In genomic region chr4:33923761-33924233, GRCm38 (mm10) we compare ENCODE assay signal across 8 mouse cellular contexts. TPM values are rescaled to one million over a fixed set of nuclear protein-coding genes. Genes with fewer than 3 reads are reported as not detected.
A peak's percentile ranks its signal among the peaks of the same experiment; 100 is the strongest.
DNase-seq lines count a peak whose midpoint lies in the region; ATAC-seq and TF ChIP-seq lines count a peak whose summit lies in the region.

No protein-coding gene starts in this region.

- no peaks in the 10 kb centered on the region; the same call in 1 of the 2 replicates for H3K4me1 ChIP-seq in lung, adult 2 months (ENCODE audit: control insufficient read depth, insufficient read depth, low read length)
- H3K4me1 ChIP-seq in forebrain, embryonic 15.5 days = peaks cover 18% of the 10 kb centered on the region
- peaks cover 4% of the 10 kb centered on the region; the same call in 1 of the 2 replicates for H3K4me1 ChIP-seq in neural tube, embryonic 12.5 days

- ATAC-seq in cerebellum, adult (ENCODE audit: insufficient number of reproducible peaks, low FRiP score, low TSS enrichment) = peak; percentile 3; the same call in 1 of the 2 replicates
- peak; percentile 68 for ATAC-seq in forebrain, embryonic 15.5 days (replicated peaks)
- ATAC-seq in neural tube, embryonic 12.5 days (ENCODE audit: low FRiP score, low read depth) = peak; percentile 70

- no peaks in the 10 kb centered on the region for H3K36me3 ChIP-seq in forebrain, embryonic 15.5 days
- H3K36me3 ChIP-seq in neural tube, embryonic 12.5 days = no peaks in the 10 kb centered on the region

- no peak for TF ChIP-seq CTCF in lung, adult 2 months (IDR thresholded peaks at IDR 0.05; ENCODE audit: insufficient read depth, low read length)

- H3K9ac ChIP-seq in forebrain, embryonic 15.5 days (replicated peaks) = peak overlapping the region; percentile 98
- H3K9ac ChIP-seq in neural tube, embryonic 12.5 days = peak overlapping the region; percentile 89

- H3K4me2 ChIP-seq in forebrain, embryonic 15.5 days (replicated peaks) = peak overlapping the region; percentile 95
- peak overlapping the region; percentile 95 for H3K4me2 ChIP-seq in neural tube, embryonic 12.5 days (replicated peaks)

- H3K27ac ChIP-seq in forebrain, embryonic 15.5 days (replicated peaks) = peak overlapping the region; percentile 97
- peak overlapping the region; percentile 87 for H3K27ac ChIP-seq in neural tube, embryonic 12.5 days

- DNase-seq in cerebellum, adult 9-11 months = no peak
- DNase-seq in lung, adult 2 months = peak; percentile 5
- no peak for DNase-seq in lung, adult 18-20 months
- peak; percentile 51 for DNase-seq in left cerebral cortex, postnatal 4 days
- no peak for DNase-seq in urinary bladder, postnatal 4 days (ENCODE audit: low spot score in 2 of 2)

- peak overlapping the region; percentile 42 for H3K4me3 ChIP-seq in lung, adult 2 months (replicated peaks; ENCODE audit: extremely low read depth, low read depth, low read length)
- H3K4me3 ChIP-seq in forebrain, embryonic 15.5 days = peak overlapping the region; percentile 89
- H3K4me3 ChIP-seq in neural tube, embryonic 12.5 days = peak overlapping the region; percentile 68

- WGBS in lung, adult 2 months = 2% methylated on average over 48 of the region's 55 CpGs
- WGBS in forebrain, embryonic 15.5 days = under 1% methylated on average over 51 of the region's 55 CpGs
- under 1% methylated on average over 55 of the region's 55 CpGs for WGBS in neural tube, embryonic 12.5 days

- intact Hi-C loops in left cerebral cortex, postnatal 4 days (cut with DNase I) = loop anchor here (5.0 to 10.0 kb wide), 4 partner anchors 399 to 631 kb away; partner anchors contain the start of gene Akirin2

- no peak for TF ChIP-seq POLR2A in lung, adult 2 months (IDR thresholded peaks at IDR 0.05; ENCODE audit: borderline replicate concordance, extremely low read depth, low read depth, low read length)

- no peaks in the 10 kb centered on the region for H3K9me3 ChIP-seq in forebrain, embryonic 15.5 days
- no peaks in the 10 kb centered on the region for H3K9me3 ChIP-seq in neural tube, embryonic 12.5 days

- H3K27me3 ChIP-seq in forebrain, embryonic 15.5 days = no peaks in the 10 kb centered on the region
- peaks cover 24% of the 10 kb centered on the region for H3K27me3 ChIP-seq in neural tube, embryonic 12.5 days (replicated peaks)

RNA-seq across cellular contexts. Expression of gene Cnr1, which starts 0.6 kb away (rescaled TPM):
- 0.89 and 0.97 TPM in 2 replicates for polyA plus RNA-seq in lung, adult 2 months (2012; rRNA removed)
- polyA plus RNA-seq in forebrain, embryonic 15.5 days (2015; fragmentation: Nextera tagmentation; extraction: Ambion mirVana) = 71.3 and 75.5 TPM in 2 replicates
- 100 to 1,000 TPM; 166 to 173 TPM for total RNA-seq in left cerebral cortex, postnatal 4 days (2021)
- polyA plus RNA-seq in neural tube, embryonic 12.5 days (2016; fragmentation: Nextera tagmentation; extraction: Ambion mirVana) = 31.9 and 33.9 TPM in 2 replicates

Comparison
In these comparisons a context has a peak if more than half of its experiments do, and no peak if none do; other contexts are left out.
1. DNase-seq: peak in lung, adult 2 months (single experiment) and left cerebral cortex, postnatal 4 days (single experiment); none in cerebellum, adult 9-11 months (single experiment), lung, adult 18-20 months (0 of 2) and urinary bladder, postnatal 4 days (0 of 2).
2. ATAC-seq: peak in every context shown above with its lines; median percentile 70 in neural tube, embryonic 12.5 days; 68 in forebrain, embryonic 15.5 days; 3 in cerebellum, adult.
3. RNA of gene Cnr1, which starts 0.6 kb away (polyA plus RNA-seq): 71.3 to 75.5 TPM in forebrain, embryonic 15.5 days and 31.9 to 33.9 TPM in neural tube, embryonic 12.5 days; 0.89 to 0.97 TPM in lung, adult 2 months; every median in the first group is over 10 times any median in the second.
4. Peak in every context shown above with its lines, with median percentiles within 50 percentile points of each other: H3K4me3 ChIP-seq.